In genomic region chr3:20825661-20826334, GRCm38 (mm10) we compare ENCODE assay signal across 22 mouse cellular contexts.
DNase-seq lines count a peak whose midpoint lies in the region; ATAC-seq and TF ChIP-seq lines count a peak whose summit lies in the region.
"Had no signal": no experiment of that assay in that cellular context is flagged by ENCODE, and none has a peak within 500 bp of the region (broad histone marks: within the 10 kb centered on the region; RNA-seq: fewer than 3 reads in every experiment).

No protein-coding gene starts in this region.

- 94% methylated on average over 4 of the region's 4 CpGs for WGBS in forebrain, embryonic 12.5 days

- TF ChIP-seq POLR2A in CH12.LX (IDR thresholded peaks at IDR 0.05; ENCODE audit: low read depth, low read length) = no peak

- in situ Hi-C loops in CH12.LX (cut with MboI; ENCODE audit: low pct_ligation_motif_present, low pct_unique_long_range_greater_than_20kb, low sequenced_read_pairs) = no loop called here

- H3K4me3 ChIP-seq in layer of hippocampus, adult 2 months = no peak overlapping the region
- no peak overlapping the region for H3K4me3 ChIP-seq in CH12.LX (replicated peaks in 1 of 3; ENCODE audit: low read depth in 2 of 3, low read length in 2 of 3, poor library complexity in 1 of 3)
- no peak overlapping the region for H3K4me3 ChIP-seq in forebrain, embryonic 12.5 days (replicated peaks)
- H3K4me3 ChIP-seq: embryonic facial prominence, embryonic 15.5 days; forebrain, embryonic 10.5 days; hindbrain, embryonic 12.5 days; limb, embryonic 13.5 days; liver, embryonic 15.5 days had no signal

- H3K27ac ChIP-seq in layer of hippocampus, adult 2 months = peak overlapping the region; percentile 46; the same call in 1 of the 2 replicates
- no peak overlapping the region for H3K27ac ChIP-seq in CH12.LX (ENCODE audit: insufficient read depth, low read depth)
- no peak overlapping the region for H3K27ac ChIP-seq in forebrain, embryonic 12.5 days
- H3K27ac ChIP-seq: embryonic facial prominence, embryonic 15.5 days; forebrain, embryonic 10.5 days; hindbrain, embryonic 12.5 days; limb, embryonic 13.5 days; liver, embryonic 15.5 days had no signal

- peak overlapping the region; percentile 78 for H3K4me2 ChIP-seq in CH12.LX (ENCODE audit: insufficient read depth, low read depth, poor library complexity, severe bottlenecking)
- no peak overlapping the region for H3K4me2 ChIP-seq in forebrain, embryonic 12.5 days
- H3K4me2 ChIP-seq: embryonic facial prominence, embryonic 15.5 days; hindbrain, embryonic 12.5 days; limb, embryonic 13.5 days; liver, embryonic 15.5 days had no signal

- H3K27me3 ChIP-seq in CH12.LX (replicated peaks) = no peaks in the 10 kb centered on the region
- H3K27me3 ChIP-seq in forebrain, embryonic 12.5 days = no peaks in the 10 kb centered on the region
- H3K27me3 ChIP-seq: embryonic facial prominence, embryonic 15.5 days; hindbrain, embryonic 12.5 days; limb, embryonic 13.5 days; liver, embryonic 15.5 days had no signal

- peak; percentile 86 for ATAC-seq in common myeloid progenitor, adult 5-6 weeks (replicated peaks; ENCODE audit: low read depth, poor library complexity, severe bottlenecking)
- peak; percentile 89 for ATAC-seq in megakaryocyte progenitor cell, adult 5-6 weeks (replicated peaks; ENCODE audit: poor library complexity)
- no peak for ATAC-seq in forebrain, embryonic 12.5 days (ENCODE audit: low FRiP score)
- ATAC-seq: inflammation-experienced regulatory T-cells, adult 6 months; lung, postnatal 0 days had no signal

- no peak for TF ChIP-seq RAD21 in CH12.LX (IDR thresholded peaks at IDR 0.05; ENCODE audit: low read depth, low read length)

- TF ChIP-seq CTCF in layer of hippocampus, adult 2 months (conservative IDR thresholded peaks at IDR 0.05) = no peak
- TF ChIP-seq CTCF in CH12.LX (conservative IDR thresholded peaks at IDR 0.05 in 1 of 2, IDR thresholded peaks at IDR 0.05 in 1 of 2; ENCODE audit: low read depth in 2 of 2, low read length in 2 of 2) = no peak

- H3K9ac ChIP-seq in CH12.LX (ENCODE audit: insufficient read depth, low read depth) = no peak overlapping the region
- H3K9ac ChIP-seq in forebrain, embryonic 12.5 days = no peak overlapping the region
- H3K9ac ChIP-seq: embryonic facial prominence, embryonic 15.5 days; hindbrain, embryonic 12.5 days; limb, embryonic 13.5 days; liver, embryonic 15.5 days had no signal

- dilution Hi-C loops in CH12.LX (cut with MboI; ENCODE audit: extremely low pct_ligation_motif_present, extremely low pct_unique_long_range_greater_than_20kb, low sequenced_read_pairs) = no loop called here

- no peak for DNase-seq in layer of hippocampus, adult 2 months (ENCODE audit: low spot score in 2 of 2)
- no peak for DNase-seq in layer of hippocampus, postnatal 14 days (ENCODE audit: low spot score in 2 of 2)
- DNase-seq in CH12.LX (ENCODE audit: extremely low read depth) = peak; percentile 28
- no peak for DNase-seq in kidney, adult 11 months
- no peak for DNase-seq in thymus, postnatal 4 days
- DNase-seq: adrenal gland, postnatal 25 days; cerebellum, postnatal 10 days; embryo, embryonic 11 days; gastrocnemius, postnatal 10 days; kidney, adult 9 months; kidney, postnatal 4 days; retina, postnatal 1 day had no signal

- no peaks in the 10 kb centered on the region for H3K36me3 ChIP-seq in CH12.LX (replicated peaks in 1 of 2; ENCODE audit: control insufficient read depth in 1 of 2, insufficient read depth in 1 of 2, low read length in 1 of 2)
- H3K36me3 ChIP-seq in forebrain, embryonic 12.5 days (replicated peaks) = no peaks in the 10 kb centered on the region
- H3K36me3 ChIP-seq: embryonic facial prominence, embryonic 15.5 days; forebrain, embryonic 10.5 days; hindbrain, embryonic 12.5 days; limb, embryonic 13.5 days; liver, embryonic 15.5 days had no signal

- TF ChIP-seq EP300 in CH12.LX (IDR thresholded peaks at IDR 0.05; ENCODE audit: low read length) = no peak

- peaks cover 0 to 26% of the 10 kb centered on the region in 2 experiments; a peak in 2 of 4 replicates for H3K4me1 ChIP-seq in CH12.LX (ENCODE audit: control insufficient read depth in 1 of 2, insufficient read depth in 2 of 2)
- no peaks in the 10 kb centered on the region; the same call in 1 of the 2 replicates for H3K4me1 ChIP-seq in forebrain, embryonic 12.5 days
- H3K4me1 ChIP-seq: embryonic facial prominence, embryonic 15.5 days; hindbrain, embryonic 12.5 days; limb, embryonic 13.5 days; liver, embryonic 15.5 days had no signal

- H3K9me3 ChIP-seq in CH12.LX (replicated peaks; ENCODE audit: low read length) = no peaks in the 10 kb centered on the region
- no peaks in the 10 kb centered on the region for H3K9me3 ChIP-seq in forebrain, embryonic 12.5 days
- H3K9me3 ChIP-seq: embryonic facial prominence, embryonic 15.5 days; forebrain, embryonic 10.5 days; hindbrain, embryonic 12.5 days; limb, embryonic 13.5 days; liver, embryonic 15.5 days had no signal

- H3K79me2 ChIP-seq in CH12.LX (replicated peaks; ENCODE audit: control insufficient read depth, extremely low read depth, insufficient read depth, poor library complexity, severe bottlenecking) = no peaks in the 10 kb centered on the region

TF ChIP-seq in CH12.LX, 34 proteins besides CTCF, POLR2A, EP300 and RAD21:
- TF ChIP-seq MXI1 (IDR thresholded peaks at IDR 0.05; ENCODE audit: low read depth, low read length) (no peak), E2F4 (IDR thresholded peaks at IDR 0.05; ENCODE audit: insufficient replicate concordance, low read depth, low read length) (no peak), NELFE (IDR thresholded peaks at IDR 0.05; ENCODE audit: low read depth, low read length) (no peak), HCFC1 (IDR thresholded peaks at IDR 0.05; ENCODE audit: low read depth, low read length) (no peak)
